Mouse (Mus musculus) brain, embryonic 14.5 days (tissue): ENCODE data around the gene Pacrg.

Experiments
- CTCF ChIP-seq: fragments of 200-500 bp; IDR thresholded peaks from 2 replicates; pipeline ENCODE4 v1.5.1; 2012; ENCODE audit warnings: inconsistent platforms, mild to moderate bottlenecking, moderate library complexity, borderline replicate concordance; ENCODE audit not compliant: insufficient read depth, insufficient read length; ENCODE audit errors: extremely low read depth
- POLR2A ChIP-seq: fragments of 200-500 bp; IDR thresholded peaks from 2 replicates; pipeline ENCODE4 v1.6.1; 2012; ENCODE audit warnings: mild to moderate bottlenecking, inconsistent platforms, borderline replicate concordance; ENCODE audit not compliant: poor library complexity, insufficient read depth, insufficient read length, severe bottlenecking; ENCODE audit errors: extremely low read depth

GRCm38 (mm10) chr17:10430831-10431230 is 409.3 kb downstream of the Pacrg start:
- TF ChIP-seq POLR2A = no peak
- TF ChIP-seq CTCF = no peak
